In genomic region chr1:194504207-194504606, GRCm38 (mm10) we compare ENCODE assay signal across 22 mouse cellular contexts.
DNase-seq lines count a peak whose midpoint lies in the region; ATAC-seq lines count a peak whose summit lies in the region.
"Had no signal": no experiment of that assay in that cellular context is flagged by ENCODE, and none has a peak within 500 bp of the region (broad histone marks: within the 10 kb centered on the region; RNA-seq: fewer than 3 reads in every experiment).

No protein-coding gene starts in this region.

- no peak overlapping the region for H3K9ac ChIP-seq in hindbrain, embryonic 16.5 days (ENCODE audit: low read depth, low read length)
- no peak overlapping the region for H3K9ac ChIP-seq in hindbrain, embryonic 11.5 days (ENCODE audit: low read depth, low read length)
- H3K9ac ChIP-seq: embryonic facial prominence, embryonic 13.5 days; heart, embryonic 15.5 days; limb, embryonic 13.5 days; liver, embryonic 12.5 days; midbrain, embryonic 13.5 days had no signal

- H3K4me1 ChIP-seq in hindbrain, embryonic 16.5 days (ENCODE audit: control insufficient read depth, insufficient read depth, low read depth, low read length): no peaks in the 10 kb centered on the region
- no peaks in the 10 kb centered on the region for H3K4me1 ChIP-seq in hindbrain, embryonic 11.5 days (replicated peaks; ENCODE audit: control insufficient read depth, insufficient read depth, low read length)
- H3K4me1 ChIP-seq: heart, embryonic 15.5 days; limb, embryonic 13.5 days; liver, embryonic 12.5 days; midbrain, embryonic 13.5 days had no signal

- ATAC-seq in hindbrain, embryonic 16.5 days: peak; percentile 63; the same call in 1 of the 2 replicates
- no peak for ATAC-seq in hindbrain, embryonic 11.5 days (ENCODE audit: low FRiP score)
- 0 out of 2 replicates have a peak, but pooled peaks have one; percentile 35 for ATAC-seq in erythroblast, adult 5-6 weeks (replicated peaks; ENCODE audit: low FRiP score, poor library complexity, severe bottlenecking)
- ATAC-seq: activated CD4-positive, CD25-positive, alpha-beta regulatory T cell, adult 4 months; liver, embryonic 12.5 days had no signal

- H3K27ac ChIP-seq in hindbrain, embryonic 16.5 days (ENCODE audit: low read depth, low read length): no peak overlapping the region
- H3K27ac ChIP-seq in hindbrain, embryonic 11.5 days (ENCODE audit: low read depth, low read length): no peak overlapping the region
- H3K27ac ChIP-seq: embryonic facial prominence, embryonic 13.5 days; gastrocnemius, adult 2 months; heart, embryonic 15.5 days; limb, embryonic 13.5 days; liver, embryonic 12.5 days; midbrain, embryonic 13.5 days had no signal

- H3K36me3 ChIP-seq in hindbrain, embryonic 16.5 days (ENCODE audit: control insufficient read depth, insufficient read depth, low read length): no peaks in the 10 kb centered on the region
- H3K36me3 ChIP-seq in hindbrain, embryonic 11.5 days (ENCODE audit: control insufficient read depth, insufficient read depth, low read length): no peaks in the 10 kb centered on the region
- H3K36me3 ChIP-seq: embryonic facial prominence, embryonic 13.5 days; G1E; heart, embryonic 15.5 days; limb, embryonic 13.5 days; liver, embryonic 12.5 days; midbrain, embryonic 13.5 days had no signal

- DNase-seq in cerebellum, postnatal 10 days: peak; percentile 39 to 63
- DNase-seq in cerebellum, adult 8-10 months: no peak
- DNase-seq in hindbrain, embryonic 11.5 days (ENCODE audit: low spot score): no peak
- DNase-seq in lung, postnatal 10 days: peak; percentile 1
- DNase-seq in lung, postnatal 4 days: no peak
- DNase-seq: adrenal gland, adult 8-10 months; gastrocnemius, adult 2 months; kidney, adult 11 months; lung, adult 18-20 months; lung, postnatal 14 days; right cerebral cortex, postnatal 14 days; spleen, adult 18-20 months had no signal

- H3K27me3 ChIP-seq in hindbrain, embryonic 16.5 days (replicated peaks; ENCODE audit: control insufficient read depth, insufficient read depth, low read length): no peaks in the 10 kb centered on the region
- no peaks in the 10 kb centered on the region for H3K27me3 ChIP-seq in hindbrain, embryonic 11.5 days (ENCODE audit: control insufficient read depth, insufficient read depth, low read length)
- H3K27me3 ChIP-seq: CH12.LX; embryonic facial prominence, embryonic 13.5 days; heart, embryonic 15.5 days; limb, embryonic 13.5 days; liver, embryonic 12.5 days; midbrain, embryonic 13.5 days had no signal

- H3K4me3 ChIP-seq in hindbrain, embryonic 16.5 days (ENCODE audit: low read length): no peak overlapping the region
- no peak overlapping the region for H3K4me3 ChIP-seq in hindbrain, embryonic 11.5 days (ENCODE audit: low read depth, low read length)
- H3K4me3 ChIP-seq: embryonic facial prominence, embryonic 13.5 days; gastrocnemius, adult 2 months; heart, embryonic 15.5 days; limb, embryonic 13.5 days; liver, embryonic 12.5 days; midbrain, embryonic 13.5 days had no signal

- H3K9me3 ChIP-seq in hindbrain, embryonic 16.5 days (ENCODE audit: control insufficient read depth, low read length): no peaks in the 10 kb centered on the region
- no peaks in the 10 kb centered on the region for H3K9me3 ChIP-seq in hindbrain, embryonic 11.5 days (ENCODE audit: control insufficient read depth, low read length)
- H3K9me3 ChIP-seq: embryonic facial prominence, embryonic 13.5 days; G1E; heart, embryonic 15.5 days; limb, embryonic 13.5 days; liver, embryonic 12.5 days; midbrain, embryonic 13.5 days had no signal

- H3K4me2 ChIP-seq in hindbrain, embryonic 16.5 days (ENCODE audit: low read length): no peak overlapping the region
- H3K4me2 ChIP-seq in hindbrain, embryonic 11.5 days (replicated peaks; ENCODE audit: low read depth, low read length): no peak overlapping the region
- H3K4me2 ChIP-seq: embryonic facial prominence, embryonic 13.5 days; heart, embryonic 15.5 days; limb, embryonic 13.5 days; liver, embryonic 12.5 days; midbrain, embryonic 13.5 days had no signal

Comparison
In these comparisons a context has a peak if more than half of its experiments do, and no peak if none do; other contexts are left out.
1. DNase-seq: peak in cerebellum, postnatal 10 days (2 of 2) and lung, postnatal 10 days (single experiment); none in cerebellum, adult 8-10 months (single experiment), hindbrain, embryonic 11.5 days (single experiment) and lung, postnatal 4 days (0 of 2).